Mouse (Mus musculus): Measurements from ENCODE around the gene Emc8. TPM values are rescaled to one million over a fixed set of nuclear protein-coding genes. Genes with fewer than 3 reads are reported as not detected.
A peak's percentile ranks its signal among the peaks of the same experiment; 100 is the strongest.
"Not testable (repeated sequence)": the region's sequence is repeated elsewhere in the genome, so short reads cannot be mapped to it uniquely, and the experiment has no call there.

Gene Emc8
- polyA plus RNA-seq, 1 experiment from 2014 or later = 307 TPM

GRCm38 (mm10) chr8:120681113-120681512, 12.7 kb upstream of the Emc8 start:
- Histone ChIP-seq H3K4me2 (ENCODE audit: low read depth, low read length, severe bottlenecking) (no peak overlapping the region), H3K27me3 (ENCODE audit: control insufficient read depth, insufficient read depth, low read length) (no peaks in the 10 kb centered on the region), H3K9me3 (ENCODE audit: control insufficient read depth, low read length) (no peaks in the 10 kb centered on the region), H3K9ac (ENCODE audit: low read length) (no peak overlapping the region), H3K36me3 (ENCODE audit: control insufficient read depth, insufficient read depth, low read length) (no peaks in the 10 kb centered on the region), H3K4me3 (ENCODE audit: low read depth, low read length) (no peak overlapping the region), H3K4me1 (replicated peaks; ENCODE audit: control insufficient read depth, insufficient read depth, low read length) (no peaks in the 10 kb centered on the region), H3K27ac (ENCODE audit: low read depth, low read length) (no peak overlapping the region)
- DNase-seq (ENCODE audit: low spot score) (no peak), ATAC-seq (replicated peaks; ENCODE audit: low FRiP score) (no peak)
- WGBS = 84% methylated on average over 10 of the region's 10 CpGs

- H3K27me3 ChIP-seq (ENCODE audit: control insufficient read depth, insufficient read depth, low read length); H3K4me2 ChIP-seq (ENCODE audit: low read depth, low read length, severe bottlenecking); H3K9me3 ChIP-seq (ENCODE audit: control insufficient read depth, low read length); H3K27ac ChIP-seq (ENCODE audit: low read depth, low read length); H3K9ac ChIP-seq (ENCODE audit: low read length); H3K36me3 ChIP-seq (ENCODE audit: control insufficient read depth, insufficient read depth, low read length); DNase-seq (ENCODE audit: low spot score); ATAC-seq (replicated peaks; ENCODE audit: low FRiP score); H3K4me3 ChIP-seq (ENCODE audit: low read depth, low read length); H3K4me1 ChIP-seq (replicated peaks; ENCODE audit: control insufficient read depth, insufficient read depth, low read length): not testable (repeated sequence)
- 69% methylated on average over 7 of the region's 7 CpGs for WGBS
Observed at GRCm38 (mm10) chr8:120680405-120680804, 12.0 kb upstream of the Emc8 start.

GRCm38 (mm10) chr8:120679629-120680387, 11.4 kb upstream of the Emc8 start:
- Histone ChIP-seq H3K27me3 (ENCODE audit: control insufficient read depth, insufficient read depth, low read length) (no peaks in the 10 kb centered on the region), H3K36me3 (ENCODE audit: control insufficient read depth, insufficient read depth, low read length) (no peaks in the 10 kb centered on the region), H3K4me1 (replicated peaks; ENCODE audit: control insufficient read depth, insufficient read depth, low read length) (no peaks in the 10 kb centered on the region), H3K27ac (ENCODE audit: low read depth, low read length) (no peak overlapping the region), H3K9me3 (ENCODE audit: control insufficient read depth, low read length) (no peaks in the 10 kb centered on the region), H3K4me2 (ENCODE audit: low read depth, low read length, severe bottlenecking) (no peak overlapping the region), H3K4me3 (ENCODE audit: low read depth, low read length) (no peak overlapping the region), H3K9ac (ENCODE audit: low read length) (no peak overlapping the region)
- ATAC-seq (replicated peaks; ENCODE audit: low FRiP score) (no peak), DNase-seq (ENCODE audit: low spot score) (no peak)
- 86% methylated on average over 11 of the region's 11 CpGs for WGBS

- Histone ChIP-seq H3K9ac (ENCODE audit: low read length) (no peak overlapping the region), H3K27ac (ENCODE audit: low read depth, low read length) (no peak overlapping the region), H3K4me2 (ENCODE audit: low read depth, low read length, severe bottlenecking) (no peak overlapping the region), H3K4me3 (ENCODE audit: low read depth, low read length) (no peak overlapping the region), H3K36me3 (ENCODE audit: control insufficient read depth, insufficient read depth, low read length) (no peaks in the 10 kb centered on the region; the same call in 1 of the 2 replicates), H3K9me3 (ENCODE audit: control insufficient read depth, low read length) (no peaks in the 10 kb centered on the region), H3K27me3 (ENCODE audit: control insufficient read depth, insufficient read depth, low read length) (no peaks in the 10 kb centered on the region), H3K4me1 (replicated peaks; ENCODE audit: control insufficient read depth, insufficient read depth, low read length) (no peaks in the 10 kb centered on the region)
- ATAC-seq (replicated peaks; ENCODE audit: low FRiP score) = peak; percentile 46; the same call in 1 of the 2 replicates
- peak; percentile 91 for DNase-seq (ENCODE audit: low spot score)
- WGBS = 11% methylated on average over 10 of the region's 10 CpGs
Observed at GRCm38 (mm10) chr8:120678447-120678846, 10.1 kb upstream of the Emc8 start.

- H3K27me3 ChIP-seq (ENCODE audit: control insufficient read depth, insufficient read depth, low read length) = no peaks in the 10 kb centered on the region
- ATAC-seq (replicated peaks; ENCODE audit: low FRiP score) = no peak
- no peak for DNase-seq (ENCODE audit: low spot score)
Observed at GRCm38 (mm10) chr8:120675718-120676117, 7.3 kb upstream of the Emc8 start.

GRCm38 (mm10) chr8:120673298-120673697, 4.9 kb upstream of the Emc8 start:
- Histone ChIP-seq H3K9me3 (ENCODE audit: control insufficient read depth, low read length) (no peaks in the 10 kb centered on the region), H3K4me1 (replicated peaks; ENCODE audit: control insufficient read depth, insufficient read depth, low read length) (no peaks in the 10 kb centered on the region), H3K9ac (ENCODE audit: low read length) (no peak overlapping the region), H3K27me3 (ENCODE audit: control insufficient read depth, insufficient read depth, low read length) (no peaks in the 10 kb centered on the region), H3K4me3 (ENCODE audit: low read depth, low read length) (no peak overlapping the region), H3K36me3 (ENCODE audit: control insufficient read depth, insufficient read depth, low read length) (peaks cover 7% of the 10 kb centered on the region), H3K4me2 (ENCODE audit: low read depth, low read length, severe bottlenecking) (no peak overlapping the region), H3K27ac (ENCODE audit: low read depth, low read length) (no peak overlapping the region)
- ATAC-seq (replicated peaks; ENCODE audit: low FRiP score) = no peak
- DNase-seq (ENCODE audit: low spot score) = no peak
- 95% methylated on average over 7 of the region's 7 CpGs for WGBS

More at GRCm38 (mm10) chr8:120675718-120676117, 7.3 kb upstream of the Emc8 start:
- WGBS = 79% methylated on average over 8 of the region's 8 CpGs
- H3K9me3 ChIP-seq (ENCODE audit: control insufficient read depth, low read length) = no peaks in the 10 kb centered on the region
- no peaks in the 10 kb centered on the region for H3K4me1 ChIP-seq (replicated peaks; ENCODE audit: control insufficient read depth, insufficient read depth, low read length)
- no peak overlapping the region for H3K27ac ChIP-seq (ENCODE audit: low read depth, low read length)
- peaks cover 4% of the 10 kb centered on the region for H3K36me3 ChIP-seq (ENCODE audit: control insufficient read depth, insufficient read depth, low read length)
- no peak overlapping the region for H3K4me2 ChIP-seq (ENCODE audit: low read depth, low read length, severe bottlenecking)
- H3K9ac ChIP-seq (ENCODE audit: low read length) = no peak overlapping the region
- H3K4me3 ChIP-seq (ENCODE audit: low read depth, low read length) = no peak overlapping the region

- ATAC-seq (replicated peaks; ENCODE audit: low FRiP score) (no peak), DNase-seq (ENCODE audit: low spot score) (no peak)
- Histone ChIP-seq H3K4me1 (replicated peaks; ENCODE audit: control insufficient read depth, insufficient read depth, low read length) (no peaks in the 10 kb centered on the region), H3K27ac (ENCODE audit: low read depth, low read length) (no peak overlapping the region), H3K27me3 (ENCODE audit: control insufficient read depth, insufficient read depth, low read length) (no peaks in the 10 kb centered on the region), H3K36me3 (ENCODE audit: control insufficient read depth, insufficient read depth, low read length) (peaks cover 7% of the 10 kb centered on the region), H3K9ac (ENCODE audit: low read length) (no peak overlapping the region), H3K4me2 (ENCODE audit: low read depth, low read length, severe bottlenecking) (no peak overlapping the region), H3K9me3 (ENCODE audit: control insufficient read depth, low read length) (no peaks in the 10 kb centered on the region), H3K4me3 (ENCODE audit: low read depth, low read length) (no peak overlapping the region)
- 92% methylated on average over 16 of the region's 16 CpGs for WGBS
Observed at GRCm38 (mm10) chr8:120672626-120673229, 4.4 kb upstream of the Emc8 start.

- Histone ChIP-seq H3K9ac (ENCODE audit: low read length) (no peak overlapping the region), H3K4me2 (ENCODE audit: low read depth, low read length, severe bottlenecking) (no peak overlapping the region), H3K27ac (ENCODE audit: low read depth, low read length) (no peak overlapping the region), H3K36me3 (ENCODE audit: control insufficient read depth, insufficient read depth, low read length) (peaks cover 7% of the 10 kb centered on the region), H3K27me3 (ENCODE audit: control insufficient read depth, insufficient read depth, low read length) (no peaks in the 10 kb centered on the region), H3K9me3 (ENCODE audit: control insufficient read depth, low read length) (no peaks in the 10 kb centered on the region), H3K4me1 (replicated peaks; ENCODE audit: control insufficient read depth, insufficient read depth, low read length) (peaks cover 3% of the 10 kb centered on the region), H3K4me3 (ENCODE audit: low read depth, low read length) (no peak overlapping the region)
- no peak for DNase-seq (ENCODE audit: low spot score)
- no peak for ATAC-seq (replicated peaks; ENCODE audit: low FRiP score)
- 45% methylated on average over 6 of the region's 6 CpGs for WGBS
Observed at GRCm38 (mm10) chr8:120671775-120672174, 3.4 kb upstream of the Emc8 start.
